In the genomic region with DNA sequence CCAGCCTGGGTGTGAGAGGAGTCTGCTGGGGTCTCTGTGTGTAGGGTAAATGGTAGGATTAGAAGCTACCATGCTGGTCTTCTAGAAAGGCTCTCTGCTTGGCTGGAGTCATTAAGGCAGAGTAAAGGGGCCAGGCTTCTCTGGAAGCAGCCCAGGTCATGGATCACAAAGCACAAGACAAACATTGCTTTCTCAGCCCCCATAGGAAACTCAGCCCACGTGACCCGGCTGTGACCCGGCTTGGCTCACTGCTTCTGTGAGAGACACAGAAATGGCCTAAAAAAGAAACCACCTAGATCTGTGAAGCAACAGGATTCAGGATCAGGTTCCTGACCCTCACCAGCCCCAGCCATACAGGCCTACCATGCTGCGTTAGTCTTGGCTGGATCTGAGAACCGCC, we compare ENCODE assay signal across 1 mouse cellular context.
A peak's percentile ranks its signal among the peaks of the same experiment; 100 is the strongest.
TF ChIP-seq lines count a peak whose summit lies in the region.

No protein-coding gene starts in this region.

TF ChIP-seq in CH12.LX, 34 proteins besides CTCF, POLR2A, EP300 and RAD21:
- TF ChIP-seq TCF12 (IDR thresholded peaks at IDR 0.05; ENCODE audit: low read depth, low read length): peak; percentile 18; the same call in 1 of the 2 replicates
- TF ChIP-seq ZC3H11A (IDR thresholded peaks at IDR 0.05; ENCODE audit: low read depth, low read length): no peak
- TF ChIP-seq MAFK (IDR thresholded peaks at IDR 0.05; ENCODE audit: insufficient replicate concordance, low read length): no peak
- TF ChIP-seq ZKSCAN1 (IDR thresholded peaks at IDR 0.05; ENCODE audit: borderline replicate concordance, low read depth, low read length): no peak
- TF ChIP-seq NELFE (IDR thresholded peaks at IDR 0.05; ENCODE audit: low read depth, low read length): no peak
- TF ChIP-seq MEF2A (IDR thresholded peaks at IDR 0.05; ENCODE audit: borderline replicate concordance, low read depth, low read length): peak; percentile 57; the same call in 1 of the 2 replicates
- no peak for TF ChIP-seq ZNF384 (IDR thresholded peaks at IDR 0.05; ENCODE audit: low read depth, low read length)
- no peak; the same call in 1 of the 2 replicates for TF ChIP-seq ETS1 (conservative IDR thresholded peaks at IDR 0.05; ENCODE audit: low read depth, low read length)
- no peak for TF ChIP-seq PAX5 (IDR thresholded peaks at IDR 0.05; ENCODE audit: low read length)
- TF ChIP-seq BHLHE40 (IDR thresholded peaks at IDR 0.05; ENCODE audit: low read depth, low read length): peak; percentile 91
- TF ChIP-seq MAX (IDR thresholded peaks at IDR 0.05; ENCODE audit: low read length): peak; percentile 94
- no peak for TF ChIP-seq MXI1 (IDR thresholded peaks at IDR 0.05; ENCODE audit: low read depth, low read length)
- TF ChIP-seq IRF4 (IDR thresholded peaks at IDR 0.05; ENCODE audit: low read depth, low read length): peak; percentile 34; the same call in 1 of the 2 replicates
- no peak for TF ChIP-seq RCOR1 (conservative IDR thresholded peaks at IDR 0.05; ENCODE audit: low read depth, low read length)
- TF ChIP-seq GABPA (IDR thresholded peaks at IDR 0.05; ENCODE audit: insufficient replicate concordance, low read depth, low read length): no peak
- no peak for TF ChIP-seq POLR2AphosphoS2 (IDR thresholded peaks at IDR 0.05; ENCODE audit: low read depth, low read length)
- peak; percentile 2; the same call in 1 of the 2 replicates for TF ChIP-seq HCFC1 (IDR thresholded peaks at IDR 0.05; ENCODE audit: low read depth, low read length)
- no peak for TF ChIP-seq ZMIZ1 (IDR thresholded peaks at IDR 0.05; ENCODE audit: low read depth, low read length)
- no peak for TF ChIP-seq JUN (IDR thresholded peaks at IDR 0.05; ENCODE audit: insufficient read depth, low read depth, low read length)
- 0 out of 2 replicates have a peak, but pooled peaks have one; percentile 9 for TF ChIP-seq TBP (conservative IDR thresholded peaks at IDR 0.05; ENCODE audit: low read depth, low read length)
- no peak for TF ChIP-seq MYC (IDR thresholded peaks at IDR 0.05; ENCODE audit: low read depth, low read length)
- peak; percentile 93 for TF ChIP-seq USF2 (conservative IDR thresholded peaks at IDR 0.05; ENCODE audit: low read depth, low read length)
- TF ChIP-seq UBTF (IDR thresholded peaks at IDR 0.05; ENCODE audit: low read depth, low read length): no peak
- TF ChIP-seq USF1 (IDR thresholded peaks at IDR 0.05; ENCODE audit: low read depth, low read length): peak; percentile 93
